Mouse (Mus musculus): Measurements from ENCODE around the gene Ccdc33.

The Ccdc33 gene

DNA sequence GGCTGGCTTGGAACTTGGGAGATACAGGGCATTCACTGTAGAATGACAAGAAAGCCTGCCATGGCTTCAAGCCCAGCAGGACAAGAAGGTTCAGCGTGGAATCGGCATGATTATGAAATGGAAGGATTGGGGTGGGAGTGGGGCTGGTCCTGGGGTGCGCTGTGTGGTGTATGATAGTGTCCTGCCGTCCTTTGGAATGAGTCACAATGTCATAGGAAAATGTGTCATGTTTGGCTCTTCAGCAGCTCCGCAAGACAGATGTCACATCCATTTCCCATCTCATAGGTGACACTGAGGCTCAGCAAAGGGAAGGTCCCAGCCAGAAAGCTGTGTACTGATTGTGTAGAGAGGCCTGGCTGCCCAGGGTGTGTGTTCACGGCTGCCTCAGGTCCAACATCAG lies 102.8 kb downstream of the Ccdc33 start:
- in situ Hi-C loops (cut with MboI; ENCODE audit: low sequenced_read_pairs) = no loop called here

DNA sequence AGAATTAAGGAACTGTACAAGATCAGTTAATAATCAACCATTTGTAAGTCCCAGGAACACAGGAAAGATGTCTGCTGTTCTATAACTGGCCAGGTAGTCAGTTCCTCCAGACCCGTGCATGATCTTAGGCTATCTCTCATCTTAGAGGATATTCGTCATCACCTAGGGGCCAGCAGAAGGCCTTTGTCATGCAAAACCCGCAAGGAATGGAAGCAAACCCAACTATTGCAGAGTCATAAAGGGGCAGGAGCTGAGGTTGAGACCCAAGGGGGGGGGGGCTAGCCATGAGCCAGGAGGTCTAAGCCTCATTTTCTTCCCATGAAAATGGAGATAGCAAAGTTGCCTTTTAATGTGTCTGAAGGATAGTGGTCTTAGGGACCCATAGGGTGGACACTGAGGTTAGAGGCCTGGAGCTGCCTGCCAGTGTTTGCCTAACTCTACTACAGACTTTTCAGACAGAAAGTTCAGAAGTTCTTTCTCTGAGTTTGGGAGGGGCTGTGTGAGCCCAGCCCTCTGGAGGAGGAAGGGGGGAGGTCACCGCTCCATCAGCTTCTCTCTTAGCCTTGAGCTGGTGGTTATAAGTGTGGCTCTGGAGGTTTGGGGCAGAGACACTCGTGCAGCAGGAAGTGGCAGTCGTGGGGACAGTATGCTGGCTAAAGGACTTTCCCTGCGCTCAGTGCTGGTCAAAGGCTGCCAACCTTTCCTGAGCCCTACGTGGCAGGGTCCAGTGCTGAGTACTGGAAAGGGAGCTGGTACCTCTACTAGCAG lies 104.0 kb downstream of the Ccdc33 start:
- in situ Hi-C loops (cut with MboI; ENCODE audit: low sequenced_read_pairs) = no loop called here

DNA sequence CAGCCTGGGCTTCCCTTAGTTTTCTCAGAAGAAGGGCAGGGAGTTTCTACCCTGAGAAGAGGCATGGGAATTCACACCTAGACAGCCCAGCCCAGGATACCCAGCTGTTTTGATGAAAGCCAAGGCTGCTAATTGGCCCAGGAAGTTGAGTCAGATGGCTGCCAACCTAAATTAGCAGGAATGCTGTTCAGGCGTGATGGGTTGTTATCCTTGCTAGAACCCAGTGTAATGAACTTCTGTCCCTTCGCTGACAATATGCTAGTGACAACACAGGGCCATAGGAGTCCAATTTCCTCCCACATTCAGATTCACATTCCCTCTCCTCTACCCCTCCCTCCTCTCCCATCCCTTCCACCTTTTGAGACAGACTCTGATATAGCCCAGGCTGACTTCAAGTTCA lies 105.7 kb downstream of the Ccdc33 start:
- in situ Hi-C loops (cut with MboI; ENCODE audit: low sequenced_read_pairs) = no loop called here

DNA sequence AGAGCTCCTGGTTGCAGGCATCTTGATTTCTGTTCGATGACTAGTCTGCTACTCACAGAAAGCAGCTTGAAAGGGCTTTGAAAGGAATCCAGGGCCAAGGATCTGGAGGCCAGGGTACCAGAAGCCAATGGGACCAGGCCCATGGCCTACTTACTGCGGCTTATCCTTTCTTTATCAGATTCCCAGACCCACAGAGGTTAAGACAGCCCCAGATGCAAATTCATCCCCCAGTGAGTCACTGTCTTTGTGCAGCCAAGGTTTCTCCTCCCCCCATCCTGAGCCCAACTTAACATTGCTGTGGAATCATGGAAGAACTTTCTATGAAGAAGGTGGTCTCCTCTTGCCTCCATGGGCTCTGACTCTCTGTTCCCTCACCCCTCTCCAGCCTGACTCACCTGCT lies 106.1 kb downstream of the Ccdc33 start:
- in situ Hi-C loops (cut with MboI; ENCODE audit: low sequenced_read_pairs) = no loop called here

DNA sequence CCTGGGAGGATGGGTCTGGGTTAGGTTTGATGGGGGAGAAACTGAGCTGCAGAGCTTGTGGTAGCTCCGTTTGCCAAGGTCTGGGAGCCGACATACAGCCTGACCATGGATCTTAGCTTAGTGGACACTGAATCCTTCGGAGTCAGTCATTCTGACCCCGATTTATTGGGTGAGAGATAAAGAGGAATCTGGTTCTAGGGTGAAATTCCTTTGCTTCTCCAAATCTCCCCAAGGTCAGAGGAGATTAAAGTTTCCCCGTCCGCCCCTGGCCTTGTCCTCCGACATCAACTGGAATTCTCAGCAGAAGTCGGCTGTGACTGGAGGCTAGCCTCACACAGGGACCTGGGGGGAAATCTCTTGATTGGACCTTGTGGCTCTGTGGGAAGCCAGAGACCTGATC lies 107.1 kb downstream of the Ccdc33 start:
- in situ Hi-C loops (cut with MboI; ENCODE audit: low sequenced_read_pairs) = no loop called here

DNA sequence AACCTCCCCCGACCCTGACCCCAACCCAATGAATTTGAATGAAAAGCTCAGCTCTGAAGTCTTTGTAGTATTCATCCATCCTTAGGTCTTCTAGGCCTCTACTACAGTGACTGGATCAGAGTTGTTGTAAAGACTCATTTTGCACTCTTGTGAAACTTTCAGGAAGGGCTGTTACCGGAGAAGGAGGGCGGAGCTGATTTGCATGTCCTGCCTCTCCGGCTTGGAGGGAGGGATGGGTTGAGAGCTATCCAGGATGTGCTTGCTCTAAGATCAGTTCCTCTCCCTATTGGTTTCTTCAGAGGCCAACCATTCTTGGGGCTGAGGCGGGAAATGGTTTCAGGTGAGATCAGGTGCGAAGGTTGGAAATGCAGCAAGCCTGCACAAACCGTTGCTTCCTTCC lies 107.6 kb downstream of the Ccdc33 start:
- in situ Hi-C loops (cut with MboI; ENCODE audit: low sequenced_read_pairs) = no loop called here

DNA sequence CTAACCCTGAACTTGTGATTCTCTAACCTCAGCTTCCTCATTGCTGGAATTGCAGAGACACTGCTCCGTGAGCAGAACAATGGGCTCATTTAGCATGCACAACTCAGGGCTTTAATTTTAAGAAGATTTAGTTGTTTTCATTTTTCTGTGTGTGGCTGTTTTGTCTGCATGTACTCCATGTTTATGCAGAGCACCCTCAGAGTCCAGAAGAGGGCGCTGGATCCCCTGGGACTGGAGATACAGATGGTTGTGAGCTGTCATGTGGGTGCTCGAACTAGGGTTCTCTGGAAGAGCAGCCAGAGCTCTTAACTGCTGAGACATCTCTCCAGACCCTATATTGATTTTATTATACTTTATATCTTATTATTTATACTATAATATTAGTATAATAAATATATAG lies 109.0 kb downstream of the Ccdc33 start:
- in situ Hi-C loops (cut with MboI; ENCODE audit: low sequenced_read_pairs) = no loop called here

DNA sequence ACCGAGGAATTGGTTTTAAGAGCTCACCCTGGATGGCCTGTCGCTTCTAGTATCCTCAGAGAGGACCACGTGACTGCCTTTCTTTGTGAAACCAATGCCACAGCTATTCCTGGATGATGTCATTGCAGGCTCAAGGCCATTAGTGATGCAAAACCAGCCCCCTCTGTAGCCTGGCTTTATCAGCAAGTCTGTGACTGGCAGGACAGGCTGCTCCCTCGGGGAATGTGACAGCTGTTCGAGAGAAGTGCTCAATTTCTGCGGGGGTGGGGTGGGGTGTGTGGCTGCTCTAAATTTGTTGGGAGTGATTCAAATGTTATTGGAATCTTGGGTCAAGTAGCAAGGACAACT lies 109.6 kb downstream of the Ccdc33 start:
- in situ Hi-C loops (cut with MboI; ENCODE audit: low sequenced_read_pairs) = no loop called here

DNA sequence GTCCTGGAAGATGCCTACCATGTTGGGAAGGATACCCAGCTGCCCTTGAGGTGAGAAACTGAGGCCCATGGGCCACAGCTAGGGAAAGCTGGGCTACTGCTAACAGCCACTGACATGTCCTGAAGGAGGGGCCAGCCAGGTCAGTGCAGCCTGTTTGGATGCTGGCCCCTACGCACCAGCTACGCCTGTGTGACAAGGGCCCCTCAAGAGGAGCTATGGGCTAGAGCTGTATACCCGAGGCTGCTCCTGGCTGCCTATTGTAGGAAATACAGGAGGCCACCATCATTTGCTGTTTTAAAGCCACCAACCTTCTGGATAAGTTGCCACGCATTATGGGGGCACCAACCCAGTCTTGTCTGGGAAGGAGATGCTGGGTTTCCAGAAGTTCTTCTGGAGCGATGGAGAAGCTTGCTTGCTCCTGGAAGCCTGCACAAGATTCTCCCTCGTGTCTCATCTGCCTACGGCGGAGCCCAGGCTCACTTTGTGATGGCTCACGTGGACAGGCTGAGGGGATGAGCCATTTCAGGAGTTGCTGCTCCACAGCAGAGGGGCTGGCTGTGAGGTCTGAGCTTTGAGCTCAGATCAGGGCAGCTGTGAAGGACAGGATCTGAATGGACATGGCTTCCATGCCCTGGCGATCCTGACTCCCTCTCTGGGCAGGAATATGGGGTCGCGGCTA lies 110.1 kb downstream of the Ccdc33 start:
- in situ Hi-C loops (cut with MboI; ENCODE audit: low sequenced_read_pairs) = no loop called here

DNA sequence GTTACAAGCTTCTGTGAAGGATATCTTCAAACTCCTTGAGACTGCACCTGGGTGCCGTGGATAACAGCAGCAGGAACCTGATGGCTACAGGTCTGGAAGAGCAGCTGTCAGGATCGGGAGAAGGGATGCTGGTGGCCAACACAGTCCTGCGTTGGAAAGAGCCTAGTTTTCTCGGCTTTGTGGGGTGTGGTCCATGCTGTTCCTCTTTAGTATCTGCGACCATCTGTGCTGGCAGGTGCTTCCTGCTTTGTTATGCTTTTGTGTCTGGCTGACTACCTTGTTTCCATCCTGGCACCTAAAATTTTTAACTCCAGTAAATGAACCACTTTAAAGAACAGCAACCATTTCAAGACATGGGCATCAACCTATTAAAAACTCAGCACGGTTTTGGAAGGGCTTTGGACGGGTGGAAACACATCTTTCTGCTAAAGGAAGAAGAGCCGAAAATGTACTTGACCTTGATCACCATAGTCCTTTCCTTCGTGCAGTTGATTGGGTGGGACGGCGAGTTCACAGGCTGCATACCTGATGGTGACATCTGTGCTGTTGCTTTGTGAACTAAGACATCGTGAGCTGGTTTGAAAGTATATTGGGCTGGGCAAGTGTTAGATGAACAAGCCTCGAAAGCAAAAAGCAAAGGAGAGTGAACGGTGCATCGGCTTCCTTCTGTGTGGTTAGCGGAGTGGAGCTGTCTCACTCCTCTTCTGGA lies 112.7 kb downstream of the Ccdc33 start, which contains the start of gene Cyp11a1:
Gene Cyp11a1 (plus strand): TSS at position 659 of the 709 bp plus-strand sequence.
- in situ Hi-C loops (cut with MboI; ENCODE audit: low sequenced_read_pairs) = no loop called here

DNA sequence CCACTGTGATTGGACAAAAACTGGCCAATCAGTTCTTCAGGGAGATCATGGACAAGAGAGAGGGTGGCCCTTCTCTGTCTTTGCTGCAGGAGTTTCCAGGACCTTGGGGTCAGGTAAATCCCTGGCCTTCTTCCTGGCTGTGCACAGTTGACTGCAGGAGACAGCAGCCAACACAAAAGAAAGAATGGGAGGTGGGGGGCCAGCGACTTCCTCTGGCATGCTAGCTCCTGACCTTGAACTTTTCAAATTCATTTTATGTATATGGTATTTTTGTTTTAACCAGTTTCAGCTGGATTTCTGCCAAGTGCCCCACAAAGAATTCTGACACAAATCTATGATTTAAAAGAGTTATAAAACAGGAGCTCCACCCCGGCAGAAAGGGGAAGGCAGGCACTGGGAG lies 115.4 kb downstream of the Ccdc33 start:
- in situ Hi-C loops (cut with MboI; ENCODE audit: low sequenced_read_pairs) = no loop called here

DNA sequence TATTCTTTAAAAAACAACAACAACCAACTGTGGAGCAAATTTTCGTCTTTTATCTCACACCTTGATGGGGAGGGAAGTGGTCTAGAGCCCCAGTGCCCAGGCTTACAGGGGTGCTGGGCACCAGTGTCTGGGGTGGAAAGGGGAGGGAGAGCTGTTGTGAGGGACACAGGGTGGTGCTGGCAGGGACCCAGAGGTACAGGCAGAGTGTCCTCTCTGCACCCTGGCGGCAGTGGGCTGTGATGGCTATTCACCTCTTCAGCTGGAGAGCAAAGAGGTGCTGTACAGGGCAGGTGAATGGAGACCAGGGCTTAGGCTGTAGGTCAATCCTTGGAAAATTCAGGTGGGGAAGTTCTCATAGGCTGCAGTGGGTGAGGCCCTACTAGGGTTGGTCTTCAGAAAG lies 118.9 kb downstream of the Ccdc33 start:
- in situ Hi-C loops (cut with MboI; ENCODE audit: low sequenced_read_pairs) = loop anchor here (5.0 kb wide), 1 partner anchor 147 kb away; no protein-coding TSS in a partner anchor

DNA sequence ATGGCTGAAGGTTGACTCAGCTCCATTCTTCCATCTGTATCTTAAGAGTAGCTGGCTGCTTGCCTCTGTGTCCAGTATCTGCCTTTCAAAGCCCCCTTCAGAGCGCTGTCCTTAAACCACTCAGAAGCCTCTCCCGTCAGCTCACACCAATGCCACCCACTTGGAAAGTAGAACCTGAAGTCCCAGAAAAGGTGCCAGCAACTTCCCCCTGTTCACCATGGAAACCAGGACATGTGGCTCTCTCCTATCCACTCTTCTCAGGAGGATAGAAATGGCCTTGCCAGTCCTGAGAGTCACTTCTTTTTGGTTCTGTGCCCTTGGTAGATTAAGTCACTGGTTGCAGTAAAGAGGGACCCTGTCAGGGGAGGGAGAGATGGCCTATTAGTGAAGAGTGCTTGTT lies 119.9 kb downstream of the Ccdc33 start:
- in situ Hi-C loops (cut with MboI; ENCODE audit: low sequenced_read_pairs) = loop anchor here (5.0 kb wide), 1 partner anchor 146 kb away; no protein-coding TSS in a partner anchor

DNA sequence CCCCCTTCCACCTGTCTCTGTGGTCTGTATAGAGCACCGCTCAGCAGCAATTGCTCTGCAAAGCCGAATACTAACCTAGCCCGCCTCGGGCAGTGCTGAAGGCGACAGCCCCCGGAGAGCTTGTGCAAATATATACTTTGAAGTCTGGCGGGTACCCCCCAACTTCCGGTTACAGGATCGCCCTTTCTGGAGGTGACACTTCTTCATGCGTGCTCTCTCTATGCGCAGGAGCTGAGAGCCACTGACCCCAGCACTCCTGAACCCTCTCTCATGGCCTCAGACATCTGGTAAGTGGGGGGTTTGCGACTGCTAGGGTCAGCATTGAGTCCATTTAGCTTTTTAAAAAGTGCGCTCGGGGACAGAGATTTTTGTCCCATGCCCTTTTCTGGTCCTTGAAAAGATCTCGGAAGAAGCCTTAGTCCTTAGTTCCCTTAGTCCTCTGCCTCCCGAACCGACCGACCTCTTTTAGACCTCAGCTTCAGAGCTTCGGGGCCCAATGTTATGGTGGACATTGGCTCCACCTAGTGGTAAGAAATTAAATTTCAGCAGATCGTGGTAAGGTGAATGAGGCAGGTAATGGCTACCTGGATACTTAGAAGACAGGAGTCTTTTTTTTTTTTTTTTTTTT lies 120.5 kb downstream of the Ccdc33 start:
- in situ Hi-C loops (cut with MboI; ENCODE audit: low sequenced_read_pairs) = loop anchor here (5.0 kb wide), 1 partner anchor 146 kb away; no protein-coding TSS in a partner anchor

DNA sequence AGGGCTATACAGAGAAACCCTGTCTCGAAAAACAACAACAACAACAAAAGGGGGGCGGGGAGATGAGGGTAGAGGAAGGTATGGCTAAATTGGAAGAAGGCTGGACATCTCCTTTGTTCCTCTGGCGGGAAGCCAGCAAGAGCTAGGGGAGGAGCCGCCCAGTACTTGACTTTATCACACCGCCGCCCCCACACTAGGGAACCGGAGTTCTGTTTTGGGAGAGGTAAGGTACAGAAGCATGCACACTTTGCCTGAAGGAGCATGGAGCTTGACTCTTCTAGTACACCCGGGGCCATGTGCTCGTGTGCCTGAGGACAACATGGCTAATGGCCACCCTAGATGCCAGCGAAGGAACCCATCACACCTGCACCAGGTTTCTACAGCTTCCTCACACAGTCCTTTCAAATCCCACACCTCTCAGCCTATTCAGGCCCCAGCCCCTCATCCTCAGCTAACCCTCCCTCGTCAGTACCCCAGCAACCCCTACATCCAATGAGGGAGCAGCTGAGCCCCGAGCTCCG lies 121.1 kb downstream of the Ccdc33 start:
- in situ Hi-C loops (cut with MboI; ENCODE audit: low sequenced_read_pairs) = loop anchor here (5.0 kb wide), 1 partner anchor 145 kb away; no protein-coding TSS in a partner anchor

DNA sequence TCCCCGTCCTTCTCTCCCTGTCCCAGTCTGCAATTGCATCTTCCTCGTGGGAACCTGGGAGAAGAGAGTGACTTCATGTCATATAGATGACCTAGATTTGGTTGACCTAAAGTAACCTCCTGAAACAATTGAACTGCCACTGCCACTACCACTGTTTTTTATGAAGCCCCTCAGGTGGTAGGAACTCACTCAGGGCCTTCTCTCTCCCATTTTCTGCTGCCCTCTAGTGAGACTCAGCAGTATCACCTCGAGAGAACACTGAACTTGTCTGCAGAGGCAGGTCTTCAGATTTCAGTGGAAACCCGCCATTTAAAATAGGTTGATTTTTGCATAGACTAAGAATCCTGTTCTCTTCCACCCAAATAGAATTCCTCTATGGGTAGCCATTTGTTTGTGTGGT lies 123.3 kb downstream of the Ccdc33 start:
- in situ Hi-C loops (cut with MboI; ENCODE audit: low sequenced_read_pairs) = loop anchor here (5.0 kb wide), 1 partner anchor 143 kb away; no protein-coding TSS in a partner anchor

DNA sequence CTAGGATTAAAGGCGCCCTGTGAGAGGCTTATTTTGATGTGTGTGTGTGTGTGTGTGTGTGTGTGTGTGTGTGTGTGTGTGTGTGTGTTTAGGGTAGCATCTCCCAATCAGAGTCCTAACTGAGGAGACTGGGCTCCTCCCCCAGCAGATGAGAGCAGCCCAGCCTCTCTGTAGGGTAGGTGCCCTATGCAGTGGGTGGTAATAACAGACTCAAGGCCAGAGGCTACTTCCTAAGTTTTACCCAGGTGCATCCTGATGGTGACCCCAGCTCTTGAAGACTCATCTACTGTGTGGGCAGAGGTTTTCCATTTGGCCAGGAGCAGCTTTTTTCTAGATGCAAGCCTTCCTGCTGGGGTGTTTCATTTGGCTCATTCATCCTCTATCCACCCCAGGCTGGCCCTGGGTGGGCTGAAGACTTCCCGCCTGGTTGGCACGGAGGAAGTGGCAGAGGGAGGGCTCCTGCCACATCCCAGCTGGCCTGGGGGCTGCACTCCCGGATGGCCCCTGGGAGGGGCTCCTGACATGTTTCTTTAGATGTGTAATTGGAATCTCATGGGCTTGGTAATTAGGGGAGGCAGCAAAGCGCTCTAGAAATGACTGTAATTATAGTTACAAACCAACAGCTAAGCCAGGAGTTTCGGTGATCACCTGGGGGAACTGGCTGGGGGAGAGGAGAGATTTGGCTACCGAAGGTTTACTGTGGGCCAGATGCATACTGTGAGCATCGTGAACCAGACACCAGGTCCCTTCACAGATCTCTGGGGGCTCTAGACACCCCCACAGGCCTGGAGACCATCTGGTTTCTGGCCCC lies 125.6 kb downstream of the Ccdc33 start:
- in situ Hi-C loops (cut with MboI; ENCODE audit: low sequenced_read_pairs) = loop anchor here (5.0 kb wide), 1 partner anchor 56 kb away; no protein-coding TSS in a partner anchor

DNA sequence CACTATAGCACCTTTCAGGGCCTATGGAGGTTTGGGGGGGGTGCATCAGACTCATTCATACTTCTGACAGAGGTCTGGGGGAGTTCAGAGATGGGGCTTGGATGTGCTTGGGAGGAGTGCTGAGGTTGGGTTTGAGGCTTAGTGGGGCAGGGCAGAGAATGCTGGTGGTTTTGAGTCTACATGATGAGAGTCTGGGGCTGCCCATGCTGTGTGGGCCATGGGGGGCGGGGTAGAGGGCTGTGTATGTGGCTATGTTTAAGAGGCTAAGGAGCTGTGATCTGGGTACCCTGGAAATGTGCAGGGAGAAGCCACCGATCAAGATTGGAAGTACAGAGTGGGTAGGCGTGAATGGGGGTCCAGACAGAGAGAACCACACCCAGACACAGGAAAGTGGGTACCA lies 126.6 kb downstream of the Ccdc33 start:
- in situ Hi-C loops (cut with MboI; ENCODE audit: low sequenced_read_pairs) = loop anchor here (5.0 kb wide), 1 partner anchor 55 kb away; no protein-coding TSS in a partner anchor

DNA sequence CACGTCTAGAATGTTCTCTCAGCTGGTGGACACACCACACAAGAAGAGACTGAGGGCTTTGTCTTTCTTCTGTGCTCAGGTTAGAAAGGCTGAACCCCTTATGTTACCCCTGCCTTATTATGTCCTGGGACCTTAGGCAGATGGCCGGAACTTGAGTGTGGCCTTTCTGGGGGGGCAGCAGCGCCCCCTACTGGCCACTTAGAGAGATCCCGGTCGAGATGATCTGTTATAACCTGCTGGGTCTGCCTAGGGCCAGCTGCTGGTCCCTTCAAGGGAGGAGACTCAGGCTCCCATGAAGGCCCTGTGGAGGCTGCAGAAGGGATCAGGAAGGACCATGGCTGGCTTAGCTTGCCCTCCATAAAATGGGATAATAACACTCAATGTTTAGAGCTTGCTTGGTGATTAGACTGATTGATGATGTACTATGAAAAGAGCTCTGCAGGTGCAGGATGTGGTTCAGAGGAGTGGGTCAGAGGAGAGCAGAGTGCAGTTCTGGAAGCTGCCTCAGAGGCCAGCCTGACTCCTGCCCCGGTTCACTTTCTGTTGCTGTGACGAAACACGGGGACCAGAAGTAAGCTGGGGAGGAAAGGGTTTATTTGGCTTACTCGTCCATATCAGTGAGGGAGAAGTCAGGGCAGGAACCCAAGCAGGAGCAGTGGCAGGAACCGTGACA lies 128.0 kb downstream of the Ccdc33 start:
- in situ Hi-C loops (cut with MboI; ENCODE audit: low sequenced_read_pairs) = loop anchor here (5.0 kb wide), 1 partner anchor 53 kb away; no protein-coding TSS in a partner anchor

Data from CH12F3 (cell line).